Mouse (Mus musculus) liver, embryonic 16.5 days (tissue): ENCODE data around the gene Cuedc1. TPM values are rescaled to one million over a fixed set of nuclear protein-coding genes. Genes with fewer than 3 reads are reported as not detected.

Source experiments
- ATAC-seq: fragments of 200-750 bp; cut with Nextera tagmentation; 2 replicates; pipeline ENCODE4 v1.8.0; 2017; ENCODE audit warnings: low read depth, mild to moderate bottlenecking, moderate number of reproducible peaks, moderate library complexity
- H3K27ac ChIP-seq: fragments of 300-500 bp; sonication (generic); 2 replicates; pipeline ENCODE4 v1.5.1; 2014; ENCODE audit warnings: mild to moderate bottlenecking, low read length
- H3K27me3 ChIP-seq: fragments of 300-500 bp; sonication (generic); 2 replicates; pipeline ENCODE4 v1.6.1; 2014; ENCODE audit warnings: low read depth, low read length, mixed read lengths; ENCODE audit not compliant: control insufficient read depth, insufficient read depth
- H3K36me3 ChIP-seq: fragments of 300-500 bp; sonication (generic); 2 replicates; pipeline ENCODE4 v1.6.1; 2014; ENCODE audit warnings: mild to moderate bottlenecking; ENCODE audit not compliant: control insufficient read depth, insufficient read depth
- H3K4me1 ChIP-seq: fragments of 300-500 bp; sonication (generic); 2 replicates; pipeline ENCODE4 v1.6.1; 2014; ENCODE audit warnings: low read depth, low read length, mixed read lengths; ENCODE audit not compliant: control insufficient read depth
- H3K4me2 ChIP-seq: fragments of 300-500 bp; sonication (generic); 2 replicates; pipeline ENCODE4 v1.6.1; 2014; ENCODE audit warnings: low read depth, low read length, mixed read lengths
- H3K4me3 ChIP-seq: fragments of 300-500 bp; sonication (generic); 2 replicates; pipeline ENCODE4 v1.5.1; 2014; ENCODE audit warnings: low read depth, mild to moderate bottlenecking, low read length
- H3K9ac ChIP-seq: fragments of 300-500 bp; sonication (generic); 2 replicates; pipeline ENCODE4 v1.6.1; 2014; ENCODE audit warnings: low read depth, low read length
- H3K9me3 ChIP-seq: fragments of 300-500 bp; sonication (generic); replicated peaks from 2 replicates; pipeline ENCODE4 v1.6.1; 2016; ENCODE audit warnings: low read length; ENCODE audit not compliant: control insufficient read depth
- WGBS: fragments of 180-500 bp; shearing (Covaris S2); extraction: QIAGEN DNeasy Blood & Tissue Kit; methylation state at CpG from one replicate; pipeline ENCODE4 v1.1.7; 2014; ENCODE audit not compliant: insufficient replicate concordance; 5-methylcytosine and 5-hydroxymethylcytosine counted together
- polyA plus RNA-seq: library from polyadenylated mRNA; unstranded; fragments of >200 nt; fragmentation: Nextera tagmentation; extraction: Ambion mirVana; gene quantifications from 2 replicates; pipeline ENCODE4 v1.2.1, GENCODE M21; 2015

Cuedc1 gene
- polyA plus RNA-seq, 1 experiment from 2014 or later: 0.57 TPM

DNA sequence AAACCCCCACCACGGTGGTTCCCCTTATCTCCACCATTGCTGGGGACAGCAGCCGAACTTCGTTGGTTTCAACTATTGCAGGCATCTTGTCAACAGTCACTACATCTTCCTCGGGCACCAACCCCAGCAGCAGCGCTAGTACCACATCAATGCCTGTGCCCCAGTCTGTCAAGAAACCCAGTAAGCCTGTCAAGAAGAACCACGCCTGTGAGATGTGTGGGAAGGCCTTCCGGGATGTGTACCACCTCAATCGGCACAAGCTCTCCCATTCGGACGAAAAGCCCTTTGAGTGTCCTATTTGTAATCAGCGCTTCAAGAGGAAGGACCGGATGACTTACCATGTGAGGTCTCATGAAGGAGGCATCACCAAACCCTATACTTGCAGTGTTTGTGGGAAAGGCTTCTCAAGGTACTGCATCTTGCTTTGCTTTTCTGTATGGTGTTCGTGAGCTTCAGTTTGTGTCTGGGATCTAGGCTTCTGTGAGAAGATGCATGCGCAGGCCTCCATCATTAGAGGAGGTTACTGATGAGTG is 24.4 kb upstream of the Cuedc1 start:
- no peaks in the 10 kb centered on the region for H3K27me3 ChIP-seq
- peaks cover 21% of the 10 kb centered on the region for H3K36me3 ChIP-seq
- no peak overlapping the region for H3K4me3 ChIP-seq
- H3K9me3 ChIP-seq: no peaks in the 10 kb centered on the region
- H3K9ac ChIP-seq: no peak overlapping the region
- H3K27ac ChIP-seq: no peak overlapping the region
- H3K4me2 ChIP-seq: no peak overlapping the region
- ATAC-seq: no peak
- 67% methylated on average over 14 of the region's 14 CpGs for WGBS
- peaks cover 21% of the 10 kb centered on the region for H3K4me1 ChIP-seq

- Histone ChIP-seq H3K27me3 (no peaks in the 10 kb centered on the region), H3K27ac (no peak overlapping the region), H3K36me3 (peaks cover 41% of the 10 kb centered on the region), H3K4me3 (no peak overlapping the region), H3K9me3 (no peaks in the 10 kb centered on the region), H3K9ac (no peak overlapping the region), H3K4me2 (no peak overlapping the region), H3K4me1 (peaks cover 6% of the 10 kb centered on the region)
- WGBS: 79% methylated on average over 1 of the region's 1 CpGs
- no peak for ATAC-seq
Observed at GRCm38 (mm10) chr11:88075701-88076100, 22.2 kb upstream of the Cuedc1 start.

- H3K9me3 ChIP-seq: no peaks in the 10 kb centered on the region
- H3K27me3 ChIP-seq: no peaks in the 10 kb centered on the region
- peaks cover 48% of the 10 kb centered on the region for H3K36me3 ChIP-seq
- H3K4me1 ChIP-seq: peaks cover under 1% of the 10 kb centered on the region
- WGBS: 63% methylated on average over 1 of the region's 1 CpGs
- H3K4me3 ChIP-seq: no peak overlapping the region
- H3K27ac ChIP-seq: no peak overlapping the region
- H3K4me2 ChIP-seq: no peak overlapping the region
- no peak overlapping the region for H3K9ac ChIP-seq
- ATAC-seq: no peak
Observed at GRCm38 (mm10) chr11:88076394-88076793, 21.5 kb upstream of the Cuedc1 start.

DNA sequence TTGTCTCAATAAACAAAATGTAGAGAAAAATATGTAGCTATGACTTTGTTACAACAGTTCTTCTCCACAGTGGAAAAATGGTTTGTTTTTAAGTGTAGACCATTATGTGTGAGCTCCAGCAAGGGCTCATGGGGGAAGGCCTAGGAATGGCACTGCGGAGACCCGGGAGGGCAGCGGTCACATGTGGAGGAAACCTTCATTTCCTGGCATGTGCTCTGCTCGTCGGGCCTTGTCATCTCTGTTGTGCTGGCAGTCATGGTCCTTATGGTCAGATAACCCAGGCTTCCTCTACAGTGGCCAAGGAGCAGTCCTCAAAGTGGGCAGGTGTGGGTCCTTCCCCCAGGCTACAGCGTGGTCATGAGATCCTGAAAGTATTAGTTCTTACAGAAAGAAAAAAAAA is 14.2 kb upstream of the Cuedc1 start:
- Histone ChIP-seq H3K27me3 (no peaks in the 10 kb centered on the region; the same call in 1 of the 2 replicates), H3K4me1 (peaks cover 8% of the 10 kb centered on the region), H3K9ac (no peak overlapping the region), H3K36me3 (peaks cover 29% of the 10 kb centered on the region), H3K4me3 (no peak overlapping the region), H3K27ac (no peak overlapping the region), H3K4me2 (no peak overlapping the region), H3K9me3 (no peaks in the 10 kb centered on the region; the same call in 1 of the 2 replicates)
- WGBS: 30% methylated on average over 6 of the region's 6 CpGs
- ATAC-seq: no peak

GRCm38 (mm10) chr11:88086737-88087627 is 10.9 kb upstream of the Cuedc1 start:
- peaks cover 2% of the 10 kb centered on the region for H3K36me3 ChIP-seq
- peak overlapping the region; percentile 56 for H3K4me2 ChIP-seq
- H3K9me3 ChIP-seq: no peaks in the 10 kb centered on the region; the same call in 1 of the 2 replicates
- ATAC-seq: peak; percentile 94
- 8% methylated on average over 25 of the region's 25 CpGs for WGBS
- 0 out of 2 replicates have a peak overlapping the region, but pooled peaks have one; percentile 27 for H3K4me3 ChIP-seq
- no peak overlapping the region for H3K9ac ChIP-seq
- H3K27me3 ChIP-seq: peaks cover 3% of the 10 kb centered on the region; the same call in 1 of the 2 replicates
- peaks cover 8% of the 10 kb centered on the region for H3K4me1 ChIP-seq
- no peak overlapping the region for H3K27ac ChIP-seq

DNA sequence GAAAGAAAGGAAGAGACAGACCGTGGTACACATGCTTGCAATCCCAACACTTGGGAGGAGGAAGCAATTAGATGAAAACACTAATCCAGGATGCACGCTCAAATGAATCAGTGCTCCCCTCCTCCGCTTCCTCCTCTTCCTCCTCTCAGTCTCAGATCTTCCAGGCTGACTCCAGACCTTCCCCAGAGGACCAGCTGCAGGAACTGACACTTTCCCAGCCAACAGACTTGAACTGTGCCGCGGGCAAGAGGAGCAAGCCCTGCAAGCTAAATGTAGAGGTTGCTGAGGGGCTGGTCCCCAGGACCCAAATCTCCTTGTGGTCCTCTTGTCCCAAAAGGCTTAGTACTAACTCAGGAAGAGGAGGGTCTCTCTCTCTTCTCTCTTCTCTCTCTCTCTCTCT is 8.7 kb upstream of the Cuedc1 start:
- no peak for ATAC-seq
- H3K4me2 ChIP-seq: no peak overlapping the region
- no peak overlapping the region for H3K9ac ChIP-seq
- no peak overlapping the region for H3K27ac ChIP-seq
- peaks cover 8% of the 10 kb centered on the region for H3K4me1 ChIP-seq
- H3K9me3 ChIP-seq: no peaks in the 10 kb centered on the region; the same call in 1 of the 2 replicates
- WGBS: 53% methylated on average over 5 of the region's 5 CpGs
- H3K4me3 ChIP-seq: no peak overlapping the region
- peaks cover 3% of the 10 kb centered on the region; the same call in 1 of the 2 replicates for H3K27me3 ChIP-seq
- no peaks in the 10 kb centered on the region for H3K36me3 ChIP-seq

DNA sequence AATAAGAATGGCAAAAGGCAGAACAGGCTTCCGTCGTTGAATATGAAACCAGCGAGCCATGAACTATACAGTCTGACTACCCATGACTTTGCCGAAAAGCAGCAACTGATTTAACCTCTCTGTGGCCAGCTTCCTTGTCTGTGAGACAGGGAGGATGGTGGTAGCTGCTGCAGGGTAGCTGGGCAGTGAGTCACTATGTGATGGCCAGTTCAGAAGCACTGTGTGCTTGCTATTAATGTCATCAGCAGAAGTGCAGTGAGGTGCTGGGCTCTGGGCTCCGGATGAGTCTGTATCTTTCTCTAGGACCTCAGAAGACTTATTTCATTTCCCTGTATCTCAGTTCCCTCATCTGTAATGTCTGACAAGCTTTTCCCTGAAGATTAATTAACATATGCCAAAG is 7.6 kb upstream of the Cuedc1 start:
- no peak overlapping the region for H3K4me2 ChIP-seq
- H3K9ac ChIP-seq: no peak overlapping the region
- no peak overlapping the region for H3K27ac ChIP-seq
- no peaks in the 10 kb centered on the region for H3K36me3 ChIP-seq
- peaks cover 8% of the 10 kb centered on the region for H3K4me1 ChIP-seq
- no peaks in the 10 kb centered on the region; the same call in 1 of the 2 replicates for H3K9me3 ChIP-seq
- WGBS: 54% methylated on average over 5 of the region's 5 CpGs
- H3K27me3 ChIP-seq: peaks cover 3% of the 10 kb centered on the region
- no peak overlapping the region for H3K4me3 ChIP-seq
- no peak for ATAC-seq

DNA sequence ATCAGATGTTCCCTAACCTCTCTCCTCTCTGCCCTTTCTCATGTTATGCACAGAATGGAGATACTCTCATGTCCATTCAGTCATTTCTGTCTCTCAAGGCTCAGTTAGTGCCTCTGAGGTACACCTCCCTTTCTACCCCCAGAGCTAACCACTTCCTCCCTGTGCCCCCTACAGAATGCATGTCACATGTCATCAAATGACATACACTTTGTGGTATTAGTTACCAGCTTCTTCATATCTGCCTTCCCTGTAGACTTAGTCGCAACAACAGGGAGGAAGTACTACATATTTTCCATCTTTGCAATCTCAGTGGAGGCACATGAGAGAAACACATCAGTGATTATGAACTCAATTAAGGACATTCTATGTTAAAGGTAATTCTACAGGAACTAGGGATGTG is 5.9 kb upstream of the Cuedc1 start:
- 17% methylated on average over 1 of the region's 1 CpGs for WGBS
- Histone ChIP-seq H3K9ac (no peak overlapping the region), H3K27me3 (peaks cover 9% of the 10 kb centered on the region), H3K36me3 (no peaks in the 10 kb centered on the region), H3K4me3 (no peak overlapping the region), H3K4me2 (no peak overlapping the region), H3K27ac (no peak overlapping the region), H3K9me3 (no peaks in the 10 kb centered on the region; the same call in 1 of the 2 replicates), H3K4me1 (peaks cover 5% of the 10 kb centered on the region)
- ATAC-seq: no peak

DNA sequence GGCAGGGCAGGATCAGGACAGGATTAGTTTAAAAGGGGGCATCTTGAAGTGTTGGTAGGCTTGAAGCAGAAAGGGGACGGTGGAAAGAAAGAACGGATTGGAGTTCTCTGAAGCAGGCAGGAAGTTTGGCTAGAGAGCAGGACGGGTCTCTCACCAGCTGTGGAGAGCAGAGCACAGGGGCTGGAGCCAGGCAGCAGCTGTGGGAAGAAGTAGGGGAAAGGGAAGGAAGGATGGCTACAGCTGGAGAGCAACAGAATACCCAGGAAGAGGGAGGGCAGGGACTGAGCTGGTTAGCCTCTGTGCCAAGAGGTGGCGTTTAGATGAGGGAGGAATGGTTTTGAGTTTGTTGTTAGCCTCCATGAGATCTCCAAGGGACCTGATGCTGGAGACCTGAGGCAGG is 685 bp upstream of the Cuedc1 start:
- H3K4me1 ChIP-seq: peaks cover 3% of the 10 kb centered on the region
- no peak overlapping the region for H3K4me2 ChIP-seq
- no peak overlapping the region for H3K4me3 ChIP-seq
- ATAC-seq: no peak
- no peak overlapping the region for H3K9ac ChIP-seq
- H3K9me3 ChIP-seq: no peaks in the 10 kb centered on the region
- no peaks in the 10 kb centered on the region for H3K36me3 ChIP-seq
- WGBS: 18% methylated on average over 4 of the region's 4 CpGs
- no peak overlapping the region for H3K27ac ChIP-seq
- H3K27me3 ChIP-seq: peaks cover 50% of the 10 kb centered on the region
